Comparison of ENCODE assay signal across 21 mouse cellular contexts in the genomic region with DNA sequence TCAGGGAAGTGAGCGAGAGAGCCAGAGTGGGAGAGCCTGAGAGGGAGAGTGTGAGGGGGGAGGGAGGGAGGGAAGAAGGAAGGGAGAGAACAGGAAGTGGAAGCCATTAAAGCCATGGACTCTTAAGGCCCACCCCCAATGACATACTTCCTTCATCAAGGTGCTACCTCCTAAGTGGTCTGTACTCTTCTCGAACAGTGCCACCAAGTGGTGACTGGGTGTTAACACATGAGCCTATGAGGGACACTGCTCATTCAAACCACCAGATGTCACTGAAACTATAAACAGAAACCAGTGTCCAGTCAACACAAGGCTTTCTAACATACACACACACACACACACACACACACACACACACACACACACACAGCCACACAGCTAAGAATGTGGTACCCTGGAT.
DNase-seq lines count a peak whose midpoint lies in the region; ATAC-seq and TF ChIP-seq lines count a peak whose summit lies in the region.
"Had no signal": no experiment of that assay in that cellular context is flagged by ENCODE, and none has a peak within 500 bp of the region (broad histone marks: within the 10 kb centered on the region; RNA-seq: fewer than 3 reads in every experiment).

No protein-coding gene starts in this region.

- H3K27me3 ChIP-seq in midbrain, postnatal 0 days (ENCODE audit: insufficient read depth, low read length): no peaks in the 10 kb centered on the region
- H3K27me3 ChIP-seq in midbrain, embryonic 15.5 days (replicated peaks): no peaks in the 10 kb centered on the region
- H3K27me3 ChIP-seq in hindbrain, embryonic 13.5 days: no peaks in the 10 kb centered on the region
- H3K27me3 ChIP-seq: embryonic facial prominence, embryonic 12.5 days; limb, embryonic 13.5 days had no signal

- H3K9me3 ChIP-seq in midbrain, postnatal 0 days (ENCODE audit: low read length): no peaks in the 10 kb centered on the region
- no peaks in the 10 kb centered on the region for H3K9me3 ChIP-seq in midbrain, embryonic 15.5 days
- H3K9me3 ChIP-seq in hindbrain, embryonic 13.5 days: peaks cover 6% of the 10 kb centered on the region; the same call in 1 of the 2 replicates
- H3K9me3 ChIP-seq: embryonic facial prominence, embryonic 12.5 days had no signal

- no peak for DNase-seq in gastrocnemius, adult 2 months
- DNase-seq in gastrocnemius, postnatal 14 days: no peak
- DNase-seq in layer of hippocampus, adult 2 months (ENCODE audit: low spot score in 2 of 2): no peak
- DNase-seq in layer of hippocampus, adult 8-10 months (ENCODE audit: low spot score in 2 of 2): no peak
- DNase-seq in midbrain, postnatal 0 days (ENCODE audit: low spot score): peak; percentile 69
- no peak for DNase-seq in spleen, postnatal 14 days (ENCODE audit: low spot score in 2 of 2)
- DNase-seq: adrenal gland, postnatal 14 days; cerebellum, postnatal 10 days; gastrocnemius, postnatal 25 days; heart, postnatal 4 days; midbrain, embryonic 14.5 days; right cerebral cortex, postnatal 14 days; thymus, postnatal 4 days had no signal

- no peak overlapping the region for H3K4me3 ChIP-seq in gastrocnemius, adult 2 months
- no peak overlapping the region for H3K4me3 ChIP-seq in layer of hippocampus, adult 2 months
- no peak overlapping the region for H3K4me3 ChIP-seq in midbrain, postnatal 0 days (ENCODE audit: low read depth, low read length)
- no peak overlapping the region for H3K4me3 ChIP-seq in midbrain, embryonic 15.5 days
- no peak overlapping the region for H3K4me3 ChIP-seq in hindbrain, embryonic 13.5 days
- H3K4me3 ChIP-seq: embryonic facial prominence, embryonic 12.5 days; limb, embryonic 13.5 days had no signal

- peak; percentile 41 for TF ChIP-seq CTCF in gastrocnemius, adult 2 months (IDR thresholded peaks at IDR 0.05)
- peak; percentile 61 for TF ChIP-seq CTCF in layer of hippocampus, adult 2 months (conservative IDR thresholded peaks at IDR 0.05)
- peak; percentile 72 for TF ChIP-seq CTCF in midbrain, postnatal 0 days (IDR thresholded peaks at IDR 0.05)

- 100% methylated on average over 2 of the region's 2 CpGs for WGBS in midbrain, postnatal 0 days
- 97% methylated on average over 2 of the region's 2 CpGs for WGBS in midbrain, embryonic 15.5 days
- WGBS in hindbrain, embryonic 13.5 days: 100% methylated on average over 2 of the region's 2 CpGs

- no peak overlapping the region for H3K9ac ChIP-seq in midbrain, postnatal 0 days (replicated peaks; ENCODE audit: low read length, poor library complexity, severe bottlenecking)
- no peak overlapping the region for H3K9ac ChIP-seq in midbrain, embryonic 15.5 days
- no peak overlapping the region for H3K9ac ChIP-seq in hindbrain, embryonic 13.5 days
- H3K9ac ChIP-seq: embryonic facial prominence, embryonic 12.5 days; limb, embryonic 13.5 days had no signal

- intact Hi-C loops in gastrocnemius, adult 2 months (cut with DNase I): no loop called here
- intact Hi-C loops in gastrocnemius, postnatal 14 days (cut with DNase I; ENCODE audit: low total_unique reads): no loop called here

- ATAC-seq in midbrain, postnatal 0 days (ENCODE audit: low FRiP score): peak; percentile 27; the same call in 1 of the 2 replicates
- no peak for ATAC-seq in midbrain, embryonic 15.5 days (replicated peaks)
- no peak for ATAC-seq in hindbrain, embryonic 13.5 days (ENCODE audit: low FRiP score)
- ATAC-seq: inflammation-experienced regulatory T-cells, adult 6 months had no signal

- H3K27ac ChIP-seq in gastrocnemius, adult 2 months: no peak overlapping the region
- no peak overlapping the region for H3K27ac ChIP-seq in layer of hippocampus, adult 2 months
- H3K27ac ChIP-seq in midbrain, postnatal 0 days (ENCODE audit: low read depth, low read length): no peak overlapping the region
- no peak overlapping the region for H3K27ac ChIP-seq in midbrain, embryonic 15.5 days
- H3K27ac ChIP-seq in hindbrain, embryonic 13.5 days: no peak overlapping the region
- H3K27ac ChIP-seq: embryonic facial prominence, embryonic 12.5 days; limb, embryonic 13.5 days; macrophage had no signal

- H3K4me2 ChIP-seq in midbrain, postnatal 0 days (ENCODE audit: low read depth, low read length, poor library complexity, severe bottlenecking): no peak overlapping the region
- no peak overlapping the region for H3K4me2 ChIP-seq in midbrain, embryonic 15.5 days
- H3K4me2 ChIP-seq in hindbrain, embryonic 13.5 days: no peak overlapping the region
- H3K4me2 ChIP-seq: embryonic facial prominence, embryonic 12.5 days; heart, embryonic 11.5 days; limb, embryonic 13.5 days had no signal

- peaks cover 5% of the 10 kb centered on the region; the same call in 1 of the 2 replicates for H3K4me1 ChIP-seq in midbrain, postnatal 0 days (ENCODE audit: insufficient read depth, low read length)
- peaks cover 10% of the 10 kb centered on the region for H3K4me1 ChIP-seq in midbrain, embryonic 15.5 days
- H3K4me1 ChIP-seq in hindbrain, embryonic 13.5 days (replicated peaks): peaks cover 31% of the 10 kb centered on the region

- no peaks in the 10 kb centered on the region for H3K36me3 ChIP-seq in midbrain, postnatal 0 days (ENCODE audit: insufficient read depth, low read length)
- no peaks in the 10 kb centered on the region for H3K36me3 ChIP-seq in midbrain, embryonic 15.5 days (replicated peaks)
- H3K36me3 ChIP-seq in hindbrain, embryonic 13.5 days: peaks cover 18% of the 10 kb centered on the region
- H3K36me3 ChIP-seq: G1E had no signal
